Mouse (Mus musculus): Measurements from ENCODE around the gene Kcnk7.

The Kcnk7 gene

DNA sequence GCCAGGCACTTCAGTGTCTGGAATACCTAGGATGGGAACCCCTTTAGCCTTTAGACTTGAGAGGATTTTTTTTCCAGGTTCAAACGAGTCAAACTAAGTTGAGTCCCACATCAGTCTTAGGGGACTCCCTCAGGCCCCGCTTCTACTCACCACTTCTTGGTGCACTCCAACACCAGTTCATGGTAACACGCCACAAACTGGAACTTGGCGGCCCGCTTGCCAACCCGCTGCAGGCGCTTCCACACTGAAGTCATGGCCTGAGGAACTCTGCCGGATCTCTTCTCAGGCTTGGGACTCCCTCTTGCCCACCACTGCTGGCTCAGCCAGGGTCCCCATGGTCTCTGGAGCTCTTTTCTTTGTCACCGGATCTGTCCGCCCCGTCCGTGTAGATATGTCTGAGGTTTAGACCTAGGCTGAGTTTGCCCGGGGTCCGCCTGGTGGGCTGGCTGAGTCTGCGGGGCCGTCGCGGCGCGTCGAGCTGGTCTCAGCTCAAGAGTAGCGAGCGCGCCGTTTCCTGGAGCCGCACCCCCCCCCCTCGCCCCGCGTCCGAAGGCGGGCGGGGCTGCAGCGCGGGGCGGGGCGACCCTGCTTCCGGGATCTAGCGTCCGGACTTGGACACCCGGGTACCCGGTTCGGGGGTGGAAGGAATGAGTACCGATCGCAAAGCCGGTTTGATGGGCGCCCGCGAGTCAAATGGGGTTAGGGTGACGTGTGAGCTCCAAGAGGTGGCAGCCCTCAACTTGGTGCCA lies 21.8 kb downstream of the Kcnk7 start, which contains the start of gene Ehbp1l1:
Gene Ehbp1l1 (minus strand): TSS at position 551 of the 749 bp plus-strand sequence.
- peak; percentile 87 for DNase-seq (ENCODE audit: low spot score)

DNA sequence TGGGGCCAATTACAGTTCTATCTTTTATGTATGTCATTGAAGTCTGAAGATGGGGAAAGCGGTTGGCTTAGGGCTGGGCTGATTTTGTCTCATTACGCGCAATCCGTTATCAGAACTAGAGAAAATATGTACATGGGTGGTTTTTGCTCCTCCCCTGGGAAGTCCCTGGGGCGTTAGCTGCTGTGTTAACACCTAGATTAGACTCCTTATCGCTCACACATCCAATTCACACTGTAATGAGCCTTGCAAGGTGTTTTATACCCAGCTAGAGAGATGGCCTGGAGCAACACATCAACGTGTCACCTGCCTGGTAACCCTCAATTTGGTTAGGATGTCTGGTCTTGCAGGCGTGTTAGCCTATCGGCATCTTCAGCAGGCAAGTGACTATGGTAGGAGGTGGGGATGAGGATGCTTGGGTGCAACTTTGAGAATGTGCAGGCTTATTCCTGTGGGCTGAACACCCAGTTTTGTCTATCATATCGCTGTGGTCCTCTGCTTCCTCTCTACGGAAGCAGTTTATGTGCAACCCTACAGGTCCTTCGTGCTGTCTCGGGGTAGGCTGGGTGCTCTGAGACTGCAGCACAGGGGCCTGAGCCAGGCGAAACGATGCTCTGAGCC lies 22.9 kb downstream of the Kcnk7 start:
- no peak for DNase-seq (ENCODE audit: low spot score)

DNA sequence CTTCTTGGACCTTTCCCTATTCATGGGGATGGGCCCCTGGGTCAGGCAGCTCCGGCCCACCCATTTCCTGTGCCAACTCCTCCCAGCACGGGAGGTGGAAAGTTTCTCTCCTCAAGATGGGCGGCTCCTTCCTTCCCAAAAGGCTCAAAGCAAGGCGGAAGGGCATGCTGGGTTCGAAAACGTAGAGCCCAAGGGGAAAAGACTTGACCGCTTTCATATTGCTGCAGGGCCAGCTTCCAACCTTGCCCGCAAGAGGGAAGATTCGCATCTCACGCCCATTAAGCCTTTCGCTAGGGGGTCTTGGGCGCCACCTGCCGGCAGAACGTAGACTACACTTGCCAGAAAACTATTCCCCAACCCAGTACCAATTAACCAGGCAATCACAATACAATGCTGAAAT lies 23.5 kb downstream of the Kcnk7 start:
- peak; percentile 96 for DNase-seq (ENCODE audit: low spot score)

DNA sequence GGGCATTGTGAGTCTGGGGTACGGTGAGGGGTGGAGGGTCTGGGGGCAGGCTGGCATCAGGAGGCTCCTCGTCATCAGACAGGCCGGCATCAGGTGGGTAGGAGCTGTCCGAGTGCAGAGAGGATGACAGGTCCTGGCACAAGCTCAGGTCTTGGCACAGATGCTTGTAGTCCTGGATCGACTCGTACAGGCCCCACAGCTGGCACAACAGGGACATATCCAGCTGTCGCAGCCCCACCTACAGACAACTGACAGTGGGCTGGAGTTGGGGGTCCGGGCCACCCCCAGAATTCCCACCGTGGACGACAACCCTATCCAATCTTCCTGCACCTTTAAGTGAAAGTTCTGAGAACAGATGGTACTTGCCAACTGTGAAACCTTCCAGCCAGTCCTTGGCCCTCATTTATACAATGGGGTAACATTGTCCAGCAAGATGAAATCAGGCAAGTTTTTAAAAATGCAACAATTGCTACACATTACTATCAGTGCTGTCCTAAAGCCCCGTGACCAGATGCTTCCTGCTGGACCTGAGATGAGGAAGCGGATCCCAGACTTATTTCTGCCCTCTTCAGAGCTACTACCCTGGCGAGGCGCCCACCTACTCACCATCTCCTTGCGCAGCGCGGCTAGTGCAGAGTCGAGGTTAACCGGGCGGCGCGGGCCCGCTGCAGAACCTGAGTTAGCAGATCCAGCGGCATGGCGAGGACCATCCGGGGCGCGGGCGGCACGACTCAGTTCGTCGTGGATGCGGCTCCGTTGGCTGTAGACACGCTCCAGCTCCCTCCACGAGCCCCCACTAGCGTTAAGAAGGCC lies 24.7 kb downstream of the Kcnk7 start:
- peak; percentile 86 for DNase-seq (ENCODE audit: low spot score)

DNA sequence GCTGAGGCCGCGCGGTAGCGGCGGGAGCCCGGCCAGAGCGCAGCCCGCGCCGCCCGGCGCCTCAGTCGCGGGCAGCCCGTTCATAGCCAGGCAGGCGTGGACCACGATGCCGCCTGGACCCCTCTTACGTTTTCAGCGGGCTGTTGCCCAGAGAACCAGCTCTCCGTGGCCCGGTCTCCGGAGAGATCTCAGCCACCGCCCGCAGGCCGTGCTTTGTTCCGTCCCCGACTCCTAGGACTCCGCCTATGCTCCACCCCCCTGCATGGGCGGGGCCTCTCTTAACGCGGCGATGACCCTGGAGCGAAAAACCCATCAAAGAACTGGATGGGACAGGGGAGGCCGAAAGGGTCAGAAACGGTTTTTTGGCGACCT lies 25.3 kb downstream of the Kcnk7 start, which contains the start of gene Fam89b:
Gene Fam89b (minus strand): TSS at position 210 of the 372 bp plus-strand sequence.
- DNase-seq (ENCODE audit: low spot score), result peak; percentile 96

DNA sequence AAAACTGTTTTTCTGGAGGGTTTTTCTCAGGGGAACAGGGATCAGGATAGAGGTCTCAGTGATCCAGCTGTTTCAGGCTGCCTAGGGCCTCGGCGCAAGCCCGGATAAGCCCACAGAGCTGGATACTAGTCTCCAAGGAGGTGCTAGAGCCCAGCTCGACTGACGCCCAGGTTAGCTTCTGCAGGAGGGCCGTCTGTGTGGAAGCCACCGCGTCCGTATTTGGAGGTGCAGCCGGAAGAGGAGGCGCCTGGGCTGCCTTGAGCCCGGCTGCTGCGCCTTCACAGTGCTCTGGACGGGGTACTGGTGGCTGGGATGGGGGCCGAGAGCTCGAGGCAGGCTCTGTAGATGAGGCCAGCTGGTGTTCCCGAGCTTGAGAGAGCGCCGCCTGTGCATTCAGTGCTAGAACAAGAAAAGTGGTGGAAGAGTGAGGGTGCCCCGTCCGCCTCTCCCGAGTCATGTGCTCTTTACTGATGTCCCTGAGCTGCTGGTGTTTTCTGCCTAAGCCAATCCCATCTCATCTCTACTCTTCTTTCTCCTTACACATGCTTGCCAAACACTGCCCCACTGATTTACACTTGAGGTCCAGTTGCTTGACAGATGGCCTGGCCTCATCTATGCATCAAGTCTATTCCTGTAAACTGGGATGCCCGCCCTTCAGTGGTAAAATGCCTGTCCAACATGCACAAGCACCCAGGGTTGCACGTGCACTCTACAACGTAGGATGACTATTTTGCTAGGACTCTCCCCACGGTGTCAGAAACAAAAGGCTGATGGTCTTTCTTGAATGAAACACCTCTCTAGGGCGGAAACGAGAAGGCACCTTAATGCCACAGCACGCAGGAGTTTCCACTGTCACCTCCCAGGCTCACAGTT lies 26.4 kb downstream of the Kcnk7 start:
- DNase-seq (ENCODE audit: low spot score), result no peak

DNA sequence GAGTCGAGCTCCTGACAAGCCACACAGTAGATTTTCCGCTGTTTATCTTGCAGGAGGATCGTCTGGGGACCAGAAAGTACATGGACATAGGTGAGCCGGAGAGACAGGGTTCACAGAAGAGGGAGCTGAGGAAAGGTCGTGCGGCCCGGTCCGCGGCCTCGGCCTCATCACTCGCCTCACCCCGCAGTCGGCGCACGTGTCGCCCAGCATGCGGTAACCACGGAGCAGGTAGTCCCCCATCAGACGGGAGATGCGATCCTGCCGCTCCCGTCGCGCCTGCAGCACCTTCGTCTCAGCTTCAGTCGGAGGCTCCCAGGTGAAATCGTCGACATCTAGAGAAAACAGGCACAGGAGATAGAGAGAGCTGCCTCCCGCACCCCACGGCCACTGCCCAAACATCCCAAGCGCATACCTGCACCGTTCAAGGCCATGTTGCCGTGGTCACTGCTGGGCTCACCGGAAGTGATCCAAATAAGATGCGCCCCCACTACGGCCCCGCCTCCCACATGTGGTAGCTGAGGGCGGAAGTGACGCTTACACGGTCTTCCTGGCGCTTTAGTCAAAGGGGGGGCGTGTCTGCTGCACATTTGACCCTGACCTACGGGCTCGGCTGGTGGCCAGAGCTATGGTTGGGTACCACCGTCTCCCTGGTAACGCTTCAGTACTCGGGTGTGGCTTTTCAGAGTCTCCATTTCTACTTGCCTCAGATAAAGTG lies 27.3 kb downstream of the Kcnk7 start:
- peak; percentile 95 for DNase-seq (ENCODE audit: low spot score)

DNA sequence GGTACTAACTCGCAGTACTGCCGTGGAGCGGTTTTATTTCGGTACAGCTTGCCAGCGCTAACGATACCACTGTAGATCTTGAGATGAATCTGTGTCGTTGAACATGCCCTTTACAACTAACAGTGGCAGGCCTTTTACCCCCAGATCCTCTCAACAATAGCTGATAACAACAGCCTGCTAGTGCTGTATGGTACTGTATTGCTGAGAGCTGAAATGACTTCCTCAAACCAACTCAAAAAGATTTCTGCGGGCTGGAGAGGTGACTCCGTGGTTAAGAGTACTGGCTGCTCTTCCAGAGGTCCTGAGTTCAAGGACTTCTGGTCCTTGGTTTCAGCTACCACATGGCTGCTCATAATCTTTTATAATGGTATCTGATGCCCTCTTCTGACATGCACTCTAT lies 30.2 kb downstream of the Kcnk7 start:
- DNase-seq (ENCODE audit: low spot score), result no peak

DNA sequence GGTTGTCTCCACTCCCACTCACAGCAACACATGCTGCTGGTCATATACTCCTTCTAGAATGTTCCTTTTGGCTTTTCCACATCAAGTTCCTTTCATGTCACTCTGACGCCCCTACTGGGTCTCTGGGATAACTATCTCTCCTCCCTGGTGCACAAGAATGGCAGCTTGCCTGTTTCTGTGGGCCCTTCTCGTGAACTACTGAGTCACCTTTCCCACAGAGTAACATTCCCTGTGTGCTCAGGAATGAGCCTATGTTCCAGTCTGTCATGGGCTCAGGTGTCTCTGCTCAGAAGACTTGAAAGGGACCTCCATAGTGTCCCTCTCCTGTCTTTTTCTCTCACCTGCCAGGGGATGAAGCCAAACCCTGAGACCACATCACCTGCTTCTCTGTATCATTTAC lies 35.3 kb downstream of the Kcnk7 start:
- DNase-seq (ENCODE audit: low spot score), result no peak

DNA sequence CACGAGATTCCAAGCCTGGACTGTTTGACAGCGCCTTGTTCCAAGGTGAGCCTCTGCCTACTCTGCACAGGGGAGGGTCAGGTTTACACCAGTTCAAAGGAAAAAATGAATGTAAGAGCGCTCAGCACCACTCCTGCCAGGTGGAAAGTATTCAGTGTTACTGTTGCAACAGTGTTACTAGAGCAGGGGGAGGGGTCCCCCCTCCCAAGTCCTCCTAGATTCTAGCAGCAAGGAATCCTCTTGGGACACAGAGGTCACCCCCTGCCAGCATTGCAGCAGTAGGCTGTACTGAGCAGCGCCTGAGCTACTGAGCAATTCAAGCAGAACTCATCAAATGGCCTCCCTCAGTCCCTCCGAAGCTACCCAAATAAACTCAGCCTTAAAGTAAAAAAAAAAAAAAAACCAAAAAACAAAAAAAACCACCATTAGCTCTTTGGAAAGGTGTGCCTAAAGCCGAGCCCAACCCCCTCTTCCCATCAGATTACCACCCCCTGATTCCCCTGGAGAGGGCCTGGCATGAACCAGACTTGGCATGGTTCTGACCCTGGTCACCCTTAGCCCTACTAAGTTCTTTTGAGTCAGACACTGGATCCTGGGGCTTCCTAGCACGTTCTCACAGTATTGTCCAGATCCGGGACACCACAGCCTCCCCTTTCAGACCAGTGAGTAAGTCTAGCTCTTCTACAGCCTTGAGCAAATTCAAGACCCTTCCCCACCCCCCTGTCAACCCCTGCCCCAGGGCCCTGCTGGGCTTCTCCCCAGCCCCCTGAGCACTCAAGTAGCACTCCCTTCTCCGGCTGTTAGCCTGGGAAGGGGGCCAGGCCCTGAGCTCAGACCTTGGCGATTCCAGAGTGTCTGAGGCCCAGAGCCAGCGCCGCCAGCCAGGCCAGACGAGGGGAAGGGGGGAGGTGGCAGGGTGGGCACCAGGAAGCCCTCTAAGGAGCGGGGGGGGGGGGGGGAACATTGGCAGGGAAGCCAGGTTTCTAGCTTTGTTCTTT lies 36.5 kb downstream of the Kcnk7 start, which contains the start of gene Ltbp3:
Gene Ltbp3 (plus strand): TSS at position 585 of the 998 bp plus-strand sequence.
- peak; percentile 86 for DNase-seq (ENCODE audit: low spot score)

DNA sequence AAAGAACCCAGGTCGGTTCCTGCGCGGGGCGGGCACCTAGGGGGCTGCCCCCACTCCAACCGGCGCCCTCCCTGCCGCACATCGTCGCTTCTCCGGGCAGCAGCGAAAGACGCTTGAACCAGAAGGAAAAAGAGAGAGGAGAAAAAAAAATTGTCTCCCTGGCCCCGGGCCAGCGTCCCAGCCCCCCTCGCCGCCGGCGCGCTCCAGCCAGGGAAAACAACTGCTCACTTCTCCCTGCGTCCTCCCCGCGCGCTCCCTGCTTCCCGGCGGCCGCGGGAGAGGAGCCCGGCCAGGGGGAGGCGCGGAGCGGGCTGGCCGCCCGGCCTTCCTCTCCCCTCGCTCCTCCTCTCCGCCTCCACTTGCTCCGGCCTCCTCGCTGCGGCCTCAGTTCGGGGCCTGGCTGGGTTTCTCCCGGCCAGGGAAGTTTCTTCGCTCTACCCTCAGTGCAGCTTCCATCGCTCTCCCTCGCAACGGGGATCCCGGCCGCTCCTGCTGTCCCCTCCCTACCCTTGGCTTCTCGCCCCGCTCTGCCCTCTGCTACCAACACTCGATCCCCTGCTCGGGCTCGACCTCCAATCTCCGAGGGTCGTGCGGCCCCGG lies 37.6 kb downstream of the Kcnk7 start:
- DNase-seq (ENCODE audit: low spot score), result peak; percentile 91

DNA sequence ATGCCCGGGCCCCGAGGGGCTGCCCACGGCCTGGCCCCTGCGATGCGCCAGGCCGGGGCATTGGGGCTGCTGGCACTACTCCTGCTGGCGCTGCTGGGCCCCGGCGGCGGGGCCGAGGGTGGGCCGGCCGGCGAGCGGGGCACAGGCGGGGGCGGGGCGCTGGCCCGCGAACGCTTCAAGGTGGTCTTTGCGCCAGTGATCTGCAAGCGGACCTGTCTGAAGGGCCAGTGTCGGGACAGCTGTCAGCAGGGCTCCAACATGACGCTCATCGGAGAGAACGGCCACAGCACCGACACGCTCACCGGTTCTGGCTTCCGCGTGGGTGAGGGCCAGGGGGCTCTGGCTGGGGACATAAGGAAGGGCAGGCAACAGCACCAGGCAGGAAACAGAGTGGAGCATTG lies 38.1 kb downstream of the Kcnk7 start:
- no peak for DNase-seq (ENCODE audit: low spot score)

DNA sequence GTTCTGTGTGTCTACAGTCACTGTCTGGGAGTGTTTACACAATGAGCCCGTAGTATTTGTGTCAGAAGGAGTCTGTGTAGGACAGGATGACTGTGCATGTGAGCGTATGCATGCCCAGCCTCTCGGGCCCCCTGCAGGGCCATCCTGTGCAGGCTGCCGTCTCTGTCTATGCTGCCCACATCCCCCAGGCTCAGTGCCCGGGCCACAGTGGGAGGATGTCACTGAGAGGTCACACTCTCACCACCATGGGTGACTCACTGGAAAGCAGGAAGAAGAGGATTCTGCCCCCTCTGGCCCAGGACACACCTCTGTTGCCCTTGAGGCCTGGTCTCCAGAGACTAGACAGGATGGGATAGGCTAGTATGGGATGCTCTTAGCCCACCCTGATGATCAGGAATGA lies 39.4 kb downstream of the Kcnk7 start:
- DNase-seq (ENCODE audit: low spot score), result no peak

DNA sequence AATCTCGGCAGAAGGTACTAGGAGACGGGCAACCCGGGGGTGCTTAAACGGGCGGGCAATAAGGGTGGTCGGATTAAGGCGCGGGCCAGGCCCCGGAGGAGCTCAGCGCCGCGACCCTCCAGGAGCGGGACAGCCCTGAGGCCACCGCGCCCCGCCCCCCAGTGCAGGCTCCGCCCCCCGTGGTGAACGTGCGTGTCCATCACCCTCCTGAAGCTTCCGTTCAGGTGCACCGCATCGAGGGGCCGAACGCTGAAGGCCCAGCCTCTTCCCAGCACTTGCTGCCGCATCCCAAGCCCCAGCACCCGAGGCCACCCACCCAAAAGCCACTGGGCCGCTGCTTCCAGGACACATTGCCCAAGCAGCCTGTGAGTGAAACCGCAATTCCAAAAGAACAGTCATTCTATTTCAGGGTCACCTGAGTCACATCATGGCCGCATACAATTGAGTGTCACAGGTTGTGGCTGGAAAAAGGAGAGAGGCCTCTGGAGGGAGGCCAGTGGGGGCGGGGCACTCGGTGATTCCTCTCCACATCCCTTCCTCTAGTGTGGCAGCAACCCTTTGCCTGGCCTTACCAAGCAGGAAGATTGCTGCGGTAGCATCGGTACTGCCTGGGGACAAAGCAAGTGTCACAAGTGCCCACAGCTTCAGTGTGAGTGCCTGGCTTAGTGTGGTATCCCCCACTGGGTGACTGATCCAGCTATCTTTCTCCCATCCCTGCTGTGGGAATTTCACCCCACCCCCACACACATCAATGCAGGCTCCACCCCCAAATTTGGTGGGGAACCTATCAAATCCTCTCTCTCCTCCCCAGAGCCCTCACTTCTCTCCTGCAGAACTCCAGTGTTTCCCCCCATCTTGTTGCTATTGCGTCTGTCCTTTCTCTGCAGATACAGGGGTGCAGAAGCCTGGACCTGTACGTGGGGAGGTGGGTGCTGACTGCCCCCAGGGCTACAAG lies 41.9 kb downstream of the Kcnk7 start:
- peak; percentile 74 for DNase-seq (ENCODE audit: low spot score)

DNA sequence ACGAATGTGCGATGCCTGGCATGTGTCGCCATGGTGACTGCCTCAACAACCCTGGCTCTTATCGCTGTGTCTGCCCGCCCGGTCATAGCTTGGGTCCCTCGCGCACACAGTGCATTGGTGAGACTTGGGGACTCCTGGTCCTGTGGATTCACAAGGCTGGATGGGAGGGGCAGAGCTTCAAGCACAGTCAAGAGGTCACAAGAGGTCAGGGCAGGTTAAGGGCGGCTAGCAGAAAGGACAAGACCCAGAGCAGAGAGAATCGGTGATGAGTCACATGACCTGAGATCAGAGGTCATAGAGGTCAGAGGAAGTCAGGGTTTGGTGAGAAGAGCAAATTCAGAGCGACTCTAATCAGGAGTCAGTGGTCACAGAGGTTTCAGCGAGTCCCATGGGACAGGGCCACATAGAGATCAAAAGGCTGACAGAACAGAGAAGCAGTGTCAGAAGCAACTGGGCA lies 42.8 kb downstream of the Kcnk7 start:
- DNase-seq (ENCODE audit: low spot score), result no peak

DNA sequence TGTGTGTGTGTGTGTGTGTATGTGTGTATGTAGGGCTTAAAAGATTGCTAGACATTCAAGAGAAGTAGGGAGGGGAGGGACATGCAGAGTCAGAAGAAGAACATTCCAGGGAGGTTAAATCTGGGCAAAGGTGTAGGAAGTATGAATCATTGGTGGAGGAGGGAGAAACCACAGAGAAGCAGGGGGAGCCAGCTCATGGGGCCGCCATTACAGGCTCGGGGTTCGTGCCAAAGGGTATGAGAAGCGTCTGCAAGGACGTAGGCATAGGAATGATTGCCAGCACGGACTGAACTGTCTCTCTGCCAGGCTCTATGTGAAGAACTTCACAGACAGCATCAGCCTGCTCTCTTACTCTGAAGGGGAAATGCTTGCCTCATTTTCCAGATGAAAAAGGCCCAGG lies 45.3 kb downstream of the Kcnk7 start:
- DNase-seq (ENCODE audit: low spot score), result no peak

DNA sequence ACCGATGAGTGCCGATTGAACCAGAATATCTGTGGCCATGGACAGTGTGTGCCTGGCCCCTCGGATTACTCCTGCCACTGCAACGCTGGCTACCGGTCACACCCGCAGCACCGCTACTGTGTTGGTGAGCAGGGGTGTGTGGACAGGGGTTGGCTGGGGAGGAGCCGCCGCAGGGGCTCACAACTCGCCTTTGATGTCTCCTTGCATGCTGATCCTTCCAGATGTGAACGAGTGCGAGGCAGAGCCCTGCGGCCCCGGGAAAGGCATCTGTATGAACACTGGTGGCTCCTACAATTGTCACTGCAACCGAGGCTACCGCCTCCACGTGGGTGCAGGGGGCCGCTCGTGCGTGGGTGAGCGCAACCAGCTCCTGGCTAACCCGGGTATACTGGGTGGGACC lies 46.8 kb downstream of the Kcnk7 start:
- DNase-seq (ENCODE audit: low spot score), result no peak

DNA sequence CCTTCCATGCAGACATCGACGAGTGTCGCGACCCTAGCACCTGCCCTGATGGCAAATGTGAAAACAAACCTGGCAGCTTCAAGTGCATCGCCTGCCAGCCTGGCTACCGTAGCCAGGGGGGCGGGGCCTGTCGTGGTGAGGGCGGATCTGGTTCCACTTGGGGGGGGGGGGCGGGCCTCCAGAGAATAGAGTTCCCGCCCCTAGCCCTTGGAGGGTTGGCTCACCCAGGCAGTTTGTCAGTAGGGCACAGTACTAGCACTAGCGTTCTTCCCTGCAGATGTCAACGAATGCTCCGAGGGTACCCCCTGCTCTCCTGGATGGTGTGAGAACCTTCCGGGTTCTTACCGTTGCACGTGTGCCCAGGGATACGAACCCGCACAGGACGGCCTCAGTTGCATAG lies 47.6 kb downstream of the Kcnk7 start:
- DNase-seq (ENCODE audit: low spot score), result peak; percentile 72
